23 mouse cellular contexts compared by ENCODE assay signal in the genomic region with DNA sequence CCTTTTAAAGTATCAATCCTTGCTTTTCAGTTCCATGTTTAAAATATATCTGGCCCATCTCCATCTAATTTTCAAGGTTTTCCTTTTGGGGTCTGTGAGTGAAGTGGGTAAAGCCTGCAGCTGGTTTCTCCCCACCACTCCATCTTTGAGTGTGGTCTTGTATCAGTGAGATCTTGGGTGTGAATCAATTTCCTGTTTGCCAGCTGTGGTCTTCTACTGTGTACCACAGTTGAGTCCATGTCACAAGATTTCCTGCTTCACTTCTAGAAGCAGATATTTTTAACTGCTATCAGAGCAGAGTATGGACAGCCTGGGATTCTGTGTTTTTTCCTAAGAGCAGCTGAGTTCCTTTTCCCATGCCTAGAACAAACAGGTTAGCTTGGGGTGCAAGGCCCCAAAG. TPM values are rescaled to one million over a fixed set of nuclear protein-coding genes. Genes with fewer than 3 reads are reported as not detected.
DNase-seq lines count a peak whose midpoint lies in the region.
"Had no signal": no experiment of that assay in that cellular context is flagged by ENCODE, and none has a peak within 500 bp of the region (broad histone marks: within the 10 kb centered on the region; RNA-seq: fewer than 3 reads in every experiment).

No protein-coding gene starts in this region.

- H3K27me3 ChIP-seq in splenic B cell, adult 2 months (ENCODE audit: control insufficient read depth, insufficient read depth, low read length, poor library complexity, severe bottlenecking): no peaks in the 10 kb centered on the region
- H3K27me3 ChIP-seq: embryonic facial prominence, embryonic 12.5 days; forebrain, embryonic 13.5 days; limb, embryonic 12.5 days; megakaryocyte, embryonic 14.5 days had no signal

- peak; percentile 6 for DNase-seq in thymus, postnatal 14 days
- DNase-seq in thymus, postnatal 4 days: no peak
- peak; percentile 82 for DNase-seq in T-cell, adult 2 months (ENCODE audit: low spot score)
- peak; percentile 53 for DNase-seq in induced T-regulatory cell, adult 2 months (ENCODE audit: low read depth)
- peak; percentile 15 for DNase-seq in splenic B cell, adult 2 months (ENCODE audit: low read depth, low spot score)
- no peak for DNase-seq in adrenal gland, adult (ENCODE audit: inconsistent age in 2 of 2, low spot score in 1 of 2)
- DNase-seq in gastrocnemius, adult 18-20 months (ENCODE audit: low spot score): no peak
- DNase-seq: adrenal gland, adult 8-10 months; cerebellum, adult 9-11 months; gastrocnemius, postnatal 10 days; heart, adult 18-20 months; heart, postnatal 4 days; kidney, adult 2 months; kidney, postnatal 25 days; layer of hippocampus, adult 9-11 months; midbrain, embryonic 14.5 days; right cerebral cortex, postnatal 4 days had no signal

- no peaks in the 10 kb centered on the region for H3K36me3 ChIP-seq in splenic B cell, adult 2 months (ENCODE audit: control insufficient read depth, insufficient read depth, low read length, poor library complexity, severe bottlenecking)
- H3K36me3 ChIP-seq: embryonic facial prominence, embryonic 12.5 days; limb, embryonic 12.5 days had no signal

RNA-seq across cellular contexts. Expression of gene Klrk1, which starts 15.3 kb away (rescaled TPM):
- not detected for total RNA-seq in gastrocnemius, adult 18-20 months (2021)
- total RNA-seq: gastrocnemius, postnatal 10 days; hindbrain, postnatal 0 days; left cerebral cortex, adult 8-10 months had no signal

RNA-seq across cellular contexts. Expression of gene Klrd1, which starts 16.8 kb away (rescaled TPM):
- not detected for total RNA-seq in gastrocnemius, adult 18-20 months (2021)
- total RNA-seq: gastrocnemius, postnatal 10 days; heart, postnatal 4 days; hindbrain, postnatal 0 days; left cerebral cortex, adult 8-10 months had no signal

RNA-seq across cellular contexts. Expression of gene Klre1, which starts 30.7 kb away (rescaled TPM):
- not detected for total RNA-seq in gastrocnemius, adult 18-20 months (2021)
- total RNA-seq: gastrocnemius, postnatal 10 days; heart, postnatal 4 days; hindbrain, postnatal 0 days; left cerebral cortex, adult 8-10 months had no signal

RNA-seq across cellular contexts. Expression of gene Klrc3, which starts 34.8 kb away (rescaled TPM):
- total RNA-seq in gastrocnemius, adult 18-20 months (2021): not detected
- total RNA-seq: adrenal gland, adult 8-10 months; gastrocnemius, postnatal 10 days; heart, adult 18-20 months; heart, postnatal 4 days; hindbrain, postnatal 0 days; left cerebral cortex, adult 8-10 months had no signal

RNA-seq across cellular contexts. Expression of gene Klrc2, which starts 52.1 kb away (rescaled TPM):
- not detected for total RNA-seq in gastrocnemius, adult 18-20 months (2021)
- total RNA-seq: gastrocnemius, postnatal 10 days; heart, adult 18-20 months; heart, postnatal 4 days; hindbrain, postnatal 0 days; left cerebral cortex, adult 8-10 months had no signal

Comparison
In these comparisons a context has a peak if more than half of its experiments do, and no peak if none do; other contexts are left out.
1. DNase-seq: peak in thymus, postnatal 14 days (single experiment), T-cell, adult 2 months (single experiment), induced T-regulatory cell, adult 2 months (single experiment) and splenic B cell, adult 2 months (single experiment); none in thymus, postnatal 4 days (single experiment), adrenal gland, adult (0 of 2) and gastrocnemius, adult 18-20 months (single experiment).